Mouse (Mus musculus) MEL (cell line): ENCODE data around the gene Pdia6. TPM values are rescaled to one million over a fixed set of nuclear protein-coding genes. Genes with fewer than 3 reads are reported as not detected.

Experiments used
- DNase-seq: peaks from one replicate; pipeline ENCODE4 v3.0.0; 2011; ENCODE audit warnings: low read depth, low spot score
- H3K27ac ChIP-seq: 2 replicates; pipeline ENCODE4 v1.5.1; 2012; ENCODE audit warnings: low read depth, mild to moderate bottlenecking, control low read depth, low read length, moderate library complexity; ENCODE audit not compliant: control insufficient read depth
- H3K27me3 ChIP-seq, 2 experiments: fragments of 150-350 bp in 1 of 2; sonication (generic) in 1 of 2; 2 replicates each; pipeline ENCODE4 v1.6.1; 2012; ENCODE audit warnings: low read length in 2 of 2, mild to moderate bottlenecking in 2 of 2, improper control_type of control experiment in 1 of 2, moderate library complexity in 1 of 2; ENCODE audit not compliant: insufficient read depth in 2 of 2, control insufficient read depth in 1 of 2
- H3K36me3 ChIP-seq, 2 experiments: 2 replicates each; pipeline ENCODE4 v1.6.1; 2012 to 2014; ENCODE audit warnings: low read length in 2 of 2, improper control_type of control experiment in 1 of 2, inconsistent platforms in 1 of 2, mild to moderate bottlenecking in 1 of 2; ENCODE audit not compliant: insufficient read depth in 2 of 2, control insufficient read depth in 1 of 2
- H3K4me1 ChIP-seq, 2 experiments: fragments of 150-350 bp in 1 of 2; sonication (generic) in 1 of 2; 2 replicates each; pipeline ENCODE4 v1.6.1; 2012; ENCODE audit warnings: low read length in 2 of 2, improper control_type of control experiment in 1 of 2, mild to moderate bottlenecking in 1 of 2; ENCODE audit not compliant: insufficient read depth in 2 of 2, control insufficient read depth in 1 of 2
- H3K4me3 ChIP-seq, 2 experiments: fragments of 150-350 bp in 1 of 2; sonication (generic) in 1 of 2; 2 replicates each; pipeline ENCODE4 v1.5.1; 2012; ENCODE audit warnings: low read depth in 2 of 2, low read length in 2 of 2, mild to moderate bottlenecking in 2 of 2, moderate library complexity in 2 of 2, control low read depth in 1 of 2, improper control_type of control experiment in 1 of 2; ENCODE audit not compliant: control insufficient read depth in 1 of 2, insufficient read depth in 1 of 2
- H3K79me2 ChIP-seq: 2 replicates; pipeline ENCODE4 v1.6.1; 2012; ENCODE audit warnings: mild to moderate bottlenecking, low read length, moderate library complexity; ENCODE audit not compliant: control insufficient read depth, poor library complexity, insufficient read depth
- H3K9ac ChIP-seq: 2 replicates; pipeline ENCODE4 v1.6.1; 2012; ENCODE audit warnings: low read depth, mild to moderate bottlenecking, control low read depth, low read length, moderate library complexity; ENCODE audit not compliant: control insufficient read depth, poor library complexity, severe bottlenecking
- H3K9me3 ChIP-seq: fragments of 150-350 bp; sonication (generic); replicated peaks from 2 replicates; pipeline ENCODE4 v1.6.1; 2012; ENCODE audit warnings: mild to moderate bottlenecking, low read length, improper control_type of control experiment, moderate library complexity; ENCODE audit not compliant: insufficient read depth
- CHD1 ChIP-seq: IDR thresholded peaks from 2 replicates; pipeline ENCODE4 v1.6.1; 2012; ENCODE audit warnings: low read depth, mild to moderate bottlenecking, inconsistent platforms, low read length, improper control_type of control experiment
- JUND ChIP-seq: IDR thresholded peaks from 2 replicates; pipeline ENCODE4 v1.6.1; 2011; ENCODE audit warnings: low read depth, mild to moderate bottlenecking, improper control_type of control experiment, low read length
- KAT2A ChIP-seq: conservative IDR thresholded peaks from 2 replicates; pipeline ENCODE4 v1.6.1; 2012; ENCODE audit warnings: low read depth, low read length, improper control_type of control experiment, inconsistent platforms
- MYB ChIP-seq: IDR thresholded peaks from 2 replicates; pipeline ENCODE4 v1.6.1; 2011; ENCODE audit warnings: mild to moderate bottlenecking, low read depth, low read length, improper control_type of control experiment
- MYC ChIP-seq: IDR thresholded peaks from 2 replicates; pipeline ENCODE4 v1.6.1; 2011; ENCODE audit warnings: low read depth, mild to moderate bottlenecking, low read length, improper control_type of control experiment, moderate library complexity
- POLR2A ChIP-seq, 2 experiments: IDR thresholded peaks; 2 replicates each; pipeline ENCODE4 v1.6.1; 2011 to 2012; ENCODE audit warnings: low read length in 2 of 2, mild to moderate bottlenecking in 2 of 2, control low read depth in 1 of 2, improper control_type of control experiment in 1 of 2, low read depth in 1 of 2, moderate library complexity in 1 of 2; ENCODE audit not compliant: control insufficient read depth in 1 of 2, insufficient read depth in 1 of 2, poor library complexity in 1 of 2
- SIN3A ChIP-seq: IDR thresholded peaks from 2 replicates; pipeline ENCODE4 v1.6.1; 2012; ENCODE audit warnings: low read length, improper control_type of control experiment, inconsistent platforms
- SMC3 ChIP-seq: IDR thresholded peaks from 2 replicates; pipeline ENCODE4 v1.6.1; 2011; ENCODE audit warnings: low read depth, low read length, improper control_type of control experiment
- UBTF ChIP-seq: IDR thresholded peaks from 2 replicates; pipeline ENCODE4 v1.6.1; 2012; ENCODE audit warnings: low read depth, mild to moderate bottlenecking, inconsistent platforms, low read length, improper control_type of control experiment, moderate library complexity, borderline replicate concordance; ENCODE audit not compliant: insufficient read depth
- USF2 ChIP-seq, 2 experiments: IDR thresholded peaks; 2 replicates each; pipeline ENCODE4 v1.6.1; 2011 to 2012; ENCODE audit warnings: improper control_type of control experiment in 2 of 2, low read length in 2 of 2, borderline replicate concordance in 1 of 2, inconsistent platforms in 1 of 2, low read depth in 1 of 2, mild to moderate bottlenecking in 1 of 2; ENCODE audit not compliant: insufficient read depth in 1 of 2
- ZNF384 ChIP-seq: IDR thresholded peaks from 2 replicates; pipeline ENCODE4 v1.6.1; 2012; ENCODE audit warnings: low read depth, mild to moderate bottlenecking, inconsistent platforms, low read length, improper control_type of control experiment
- polyA plus RNA-seq, 2 experiments: library from polyadenylated mRNA; stranded (reverse) in 1 of 2; unstranded in 1 of 2; fragments of >175 nt in 1 of 2; fragments of >200 nt in 1 of 2; gene quantifications; 2 replicates each; pipeline versions ENCODE4 v1.2.1 to v1.2.4; 2012; ENCODE audit warnings: low replicate concordance in 2 of 2, low read depth in 1 of 2; ENCODE audit not compliant: insufficient read length in 2 of 2, insufficient read depth in 1 of 2, missing spikeins in 1 of 2
- total RNA-seq: library from RNA; depleted of rRNA; stranded (reverse); fragments of 300-350 nt; gene quantifications from 2 replicates; pipeline ENCODE4 v1.2.3, GENCODE M21; 2012

The Pdia6 gene
- total and polyA plus RNA-seq, 3 experiments: 321 to 373 TPM; not detected in 1

DNA sequence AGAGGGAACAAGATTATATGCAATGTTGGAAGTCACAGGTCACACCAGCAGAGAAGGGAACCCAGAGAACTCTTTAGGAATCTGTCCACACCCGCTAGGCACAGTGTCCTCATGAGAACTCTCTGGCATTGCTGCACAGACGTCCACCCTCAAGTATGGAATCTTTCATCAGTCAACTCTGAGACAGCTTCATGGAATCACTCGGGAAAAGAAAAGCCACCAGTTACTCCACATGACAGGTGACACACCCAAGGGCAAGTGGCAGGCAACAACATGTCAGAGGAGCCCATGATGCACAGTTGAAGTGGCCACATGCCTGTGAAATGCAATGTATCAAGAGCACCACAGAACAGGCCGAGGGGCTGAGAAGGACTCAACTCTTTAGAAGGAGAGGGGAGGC is 51.6 kb downstream of the Pdia6 start:
- Histone ChIP-seq H3K4me1 (no peaks in the 10 kb centered on the region), H3K27ac (no peak overlapping the region), H3K9ac (no peak overlapping the region), H3K4me3 (no peak overlapping the region), H3K9me3 (no peaks in the 10 kb centered on the region), H3K27me3 (peaks cover 0 to 3% of the 10 kb centered on the region in 2 experiments; a peak in 3 of 4 replicates), H3K36me3 (no peaks in the 10 kb centered on the region), H3K79me2 (no peaks in the 10 kb centered on the region)
- TF ChIP-seq ZNF384: no peak
- no peak for DNase-seq

DNA sequence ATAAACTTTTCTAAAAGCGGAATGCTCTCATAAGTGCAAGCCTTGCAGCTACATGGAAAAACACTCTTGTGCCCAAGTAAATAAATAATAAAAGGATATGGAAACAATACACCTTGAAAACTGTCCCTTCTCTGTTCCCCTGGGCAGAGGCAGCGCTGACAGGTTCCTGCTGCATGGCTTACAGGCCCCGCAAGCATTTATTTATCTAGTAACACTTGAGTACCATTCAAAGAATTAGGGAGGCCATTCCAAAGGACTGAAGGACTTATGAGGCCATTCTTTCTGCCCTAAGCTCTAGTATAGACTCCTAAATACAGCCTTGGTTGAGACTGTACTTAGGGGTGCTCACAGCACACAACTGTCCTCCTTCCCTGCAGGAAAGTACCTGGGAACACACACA is 52.1 kb downstream of the Pdia6 start:
- Histone ChIP-seq H3K79me2 (no peaks in the 10 kb centered on the region), H3K27me3 (peaks cover 0 to 5% of the 10 kb centered on the region in 2 experiments; a peak in 3 of 4 replicates), H3K4me1 (no peaks in the 10 kb centered on the region), H3K4me3 (no peak overlapping the region), H3K36me3 (no peaks in the 10 kb centered on the region), H3K9ac (no peak overlapping the region), H3K27ac (no peak overlapping the region), H3K9me3 (no peaks in the 10 kb centered on the region)
- TF ChIP-seq CHD1 (no peak), SMC3 (no peak), USF2 (IDR thresholded peaks at IDR 0.05; ENCODE audit: borderline replicate concordance in 1 of 2, insufficient read depth in 1 of 2, low read depth in 1 of 2, low read length in 2 of 2) (no peak)
- DNase-seq: no peak

DNA sequence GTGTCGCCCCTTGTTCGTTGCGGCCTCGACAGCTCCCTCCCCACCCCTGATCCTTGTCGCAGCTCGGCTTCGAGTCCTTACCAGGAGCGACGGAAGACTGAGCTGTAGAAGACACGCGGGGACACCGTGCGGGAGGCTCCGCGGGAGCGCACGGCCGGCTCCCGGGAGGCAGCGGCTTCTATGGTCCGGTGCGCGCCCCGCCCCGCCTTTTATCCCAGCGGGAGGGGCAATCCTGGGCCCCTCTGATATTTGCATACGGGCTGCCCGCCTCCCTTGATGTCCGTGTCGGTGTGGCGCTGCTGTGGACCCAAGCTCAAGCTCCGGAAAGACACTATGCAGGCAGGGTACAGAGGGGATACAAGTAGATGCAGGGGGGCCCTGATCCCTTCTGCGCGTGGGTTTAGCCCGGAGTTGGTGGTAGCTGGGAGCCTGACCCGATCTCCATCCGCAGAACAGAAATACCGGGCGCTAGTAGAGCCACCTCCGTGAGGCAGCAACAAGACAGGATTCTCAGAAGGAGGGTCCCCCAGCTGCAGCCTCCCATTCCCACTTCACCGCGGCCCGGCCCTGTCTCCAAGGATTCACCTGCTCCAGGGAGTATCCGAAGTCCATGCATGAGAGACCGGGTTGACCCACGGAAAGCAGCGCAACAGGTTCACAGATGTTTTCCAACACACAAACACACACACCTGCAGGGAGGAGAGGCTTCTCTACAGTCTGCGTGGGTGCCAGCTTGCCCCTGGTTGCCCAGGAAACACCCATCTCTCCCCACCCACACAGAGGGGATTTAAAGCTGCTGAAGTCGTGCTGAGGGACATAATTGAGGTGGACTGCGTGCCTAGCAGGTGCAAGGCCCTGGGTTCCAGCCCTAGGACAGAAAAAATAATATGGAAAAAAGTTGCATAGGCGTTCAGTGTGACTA is 58.5 kb downstream of the Pdia6 start:
- Histone ChIP-seq H3K27ac (no peak overlapping the region), H3K27me3 (peaks cover 0 to 6% of the 10 kb centered on the region in 2 experiments), H3K9ac (no peak overlapping the region), H3K4me1 (no peaks in the 10 kb centered on the region), H3K36me3 (no peaks in the 10 kb centered on the region), H3K79me2 (no peaks in the 10 kb centered on the region), H3K9me3 (no peaks in the 10 kb centered on the region), H3K4me3 (no peak overlapping the region)
- DNase-seq: no peak
- no peak for TF ChIP-seq UBTF
- TF ChIP-seq MYC: no peak
- TF ChIP-seq MYB: no peak
- TF ChIP-seq KAT2A: no peak
- no peak for TF ChIP-seq POLR2A (IDR thresholded peaks at IDR 0.05; ENCODE audit: control insufficient read depth in 1 of 2, insufficient read depth in 1 of 2, low read depth in 1 of 2, low read length in 2 of 2, poor library complexity in 1 of 2)
- TF ChIP-seq JUND: no peak
- no peak for TF ChIP-seq ZNF384
- TF ChIP-seq SIN3A: no peak
